Mouse (Mus musculus) forebrain, embryonic 10.5 days (tissue): Measurements from ENCODE around the gene Gpr22. TPM values are rescaled to one million over a fixed set of nuclear protein-coding genes. Genes with fewer than 3 reads are reported as not detected.

Experiments
- DNase-seq: peaks from one replicate; pipeline ENCODE4 v3.0.0-alpha.2; 2017; ENCODE audit warnings: low spot score; ENCODE audit errors: extremely low spot score
- H3K27ac ChIP-seq: fragments of 300-500 bp; sonication (generic); 2 replicates; pipeline ENCODE4 v1.5.1; 2016; ENCODE audit warnings: mild to moderate bottlenecking
- H3K27me3 ChIP-seq: fragments of 300-500 bp; sonication (generic); 2 replicates; pipeline ENCODE4 v1.6.1; 2016; ENCODE audit warnings: mild to moderate bottlenecking; ENCODE audit not compliant: poor library complexity, severe bottlenecking
- H3K36me3 ChIP-seq: fragments of 300-500 bp; sonication (generic); replicated peaks from 2 replicates; pipeline ENCODE4 v1.6.1; 2016; ENCODE audit warnings: mild to moderate bottlenecking, moderate library complexity
- H3K4me1 ChIP-seq: fragments of 300-500 bp; sonication (generic); 2 replicates; pipeline ENCODE4 v1.6.1; 2016
- H3K4me3 ChIP-seq: fragments of 300-500 bp; sonication (generic); 2 replicates; pipeline ENCODE4 v1.5.1; 2016; ENCODE audit warnings: mild to moderate bottlenecking, moderate library complexity
- H3K9me3 ChIP-seq: fragments of 300-500 bp; sonication (generic); 2 replicates; pipeline ENCODE4 v1.6.1; 2016; ENCODE audit warnings: mild to moderate bottlenecking, moderate library complexity
- WGBS: fragments of 180-500 bp; shearing (Covaris S2); methylation state at CpG from one replicate; pipeline ENCODE4 v1.1.7; 2016; 5-methylcytosine and 5-hydroxymethylcytosine counted together
- polyA plus RNA-seq: library from polyadenylated mRNA; unstranded; fragments of >200 nt; fragmentation: Nextera tagmentation; extraction: Ambion mirVana; gene quantifications from 2 replicates; pipeline ENCODE4 v1.2.1, GENCODE M21; 2016

Gpr22 gene
- polyA plus RNA-seq, 1 experiment from 2014 or later, result 0.69 TPM

DNA sequence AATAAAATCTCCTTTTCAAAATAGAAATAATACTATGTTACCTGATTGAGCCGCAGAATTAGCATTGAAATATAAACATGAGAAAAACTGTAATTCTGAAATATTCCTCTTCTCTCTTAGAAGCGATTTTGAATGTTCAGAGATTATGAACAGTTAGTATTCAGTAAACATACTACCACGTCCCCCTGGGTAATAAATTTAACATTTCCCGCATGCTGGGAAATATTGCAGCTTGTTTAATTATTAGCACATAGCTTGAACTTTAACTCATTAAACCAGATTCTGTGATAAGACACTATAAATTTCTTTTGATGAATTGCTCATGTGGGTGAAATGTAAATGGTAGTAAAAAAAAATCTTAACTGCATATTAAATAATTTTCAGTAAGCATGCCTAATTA, 1.0 kb downstream of the Gpr22 start:
- no peaks in the 10 kb centered on the region for H3K36me3 ChIP-seq
- H3K27me3 ChIP-seq, result no peaks in the 10 kb centered on the region
- no peaks in the 10 kb centered on the region for H3K9me3 ChIP-seq
- H3K27ac ChIP-seq, result no peak overlapping the region
- no peak for DNase-seq
- H3K4me3 ChIP-seq, result no peak overlapping the region
- H3K4me1 ChIP-seq, result 0 out of 2 replicates have a peak, but pooled peaks cover 4% of the 10 kb centered on the region
- 89% methylated on average over 4 of the region's 4 CpGs for WGBS

DNA sequence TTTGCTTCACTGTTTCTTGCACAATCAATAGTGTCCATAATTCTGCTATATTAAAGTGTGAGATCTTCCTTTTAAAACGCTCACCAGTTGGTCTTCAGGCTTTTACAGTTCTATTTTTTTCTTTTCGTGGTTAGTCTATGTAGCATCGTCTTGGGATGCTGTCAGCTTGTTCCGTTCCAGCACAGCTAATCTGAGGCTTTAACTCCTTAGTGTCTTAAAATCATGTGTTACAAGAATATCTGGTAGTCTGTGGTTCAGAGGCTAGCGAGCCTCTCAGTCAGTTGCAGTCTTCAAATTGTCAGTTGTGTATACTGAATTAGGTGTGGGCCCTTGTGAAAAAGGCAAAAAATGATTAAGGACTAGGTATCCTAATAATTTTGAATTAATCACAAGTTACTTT, 1.5 kb downstream of the Gpr22 start:
- Histone ChIP-seq H3K4me3 (no peak overlapping the region), H3K27ac (no peak overlapping the region), H3K4me1 (0 out of 2 replicates have a peak, but pooled peaks cover 4% of the 10 kb centered on the region), H3K36me3 (no peaks in the 10 kb centered on the region), H3K9me3 (no peaks in the 10 kb centered on the region), H3K27me3 (no peaks in the 10 kb centered on the region)
- DNase-seq, result no peak
- 79% methylated on average over 5 of the region's 5 CpGs for WGBS

DNA sequence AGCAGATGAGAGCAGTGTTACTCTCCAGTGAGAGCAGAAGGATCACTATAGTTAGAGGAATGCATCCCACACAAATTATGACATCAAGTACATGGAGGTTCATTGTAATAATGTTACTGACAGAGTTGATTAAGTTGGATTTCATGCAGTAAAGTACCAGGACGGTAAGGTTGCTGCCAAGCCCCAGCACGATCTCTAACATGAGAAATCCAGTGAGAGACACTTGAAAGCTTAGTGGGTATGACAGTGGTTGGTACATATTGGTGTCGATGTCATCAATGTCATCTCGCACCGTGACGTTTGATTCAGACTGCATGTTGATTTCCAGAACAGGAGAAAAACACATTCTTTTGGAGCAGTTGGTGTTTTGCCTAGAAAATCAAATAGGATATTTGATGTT, 4.1 kb downstream of the Gpr22 start:
- Histone ChIP-seq H3K27me3 (no peaks in the 10 kb centered on the region), H3K4me1 (0 out of 2 replicates have a peak, but pooled peaks cover 4% of the 10 kb centered on the region), H3K4me3 (no peak overlapping the region), H3K9me3 (no peaks in the 10 kb centered on the region), H3K27ac (no peak overlapping the region), H3K36me3 (no peaks in the 10 kb centered on the region)
- WGBS, result 95% methylated on average over 6 of the region's 6 CpGs
- DNase-seq, result no peak

- Histone ChIP-seq H3K27ac (no peak overlapping the region), H3K36me3 (no peaks in the 10 kb centered on the region), H3K9me3 (no peaks in the 10 kb centered on the region), H3K4me1 (no peaks in the 10 kb centered on the region), H3K27me3 (no peaks in the 10 kb centered on the region), H3K4me3 (no peak overlapping the region)
- DNase-seq, result no peak
- 75% methylated on average over 1 of the region's 1 CpGs for WGBS
Observed at GRCm38 (mm10) chr12:31707531-31707930, 6.2 kb downstream of the Gpr22 start.

GRCm38 (mm10) chr12:31706168-31706567, 7.6 kb downstream of the Gpr22 start:
- no peak overlapping the region for H3K4me3 ChIP-seq

GRCm38 (mm10) chr12:31703904-31704303, 9.8 kb downstream of the Gpr22 start:
- no peak for DNase-seq
- no peaks in the 10 kb centered on the region for H3K27me3 ChIP-seq
- no peaks in the 10 kb centered on the region for H3K36me3 ChIP-seq
- H3K4me1 ChIP-seq, result no peaks in the 10 kb centered on the region
- no peak overlapping the region for H3K4me3 ChIP-seq
- 85% methylated on average over 6 of the region's 6 CpGs for WGBS
- H3K9me3 ChIP-seq, result no peaks in the 10 kb centered on the region
- H3K27ac ChIP-seq, result no peak overlapping the region

More at GRCm38 (mm10) chr12:31706168-31706567, 7.6 kb downstream of the Gpr22 start:
- no peaks in the 10 kb centered on the region for H3K4me1 ChIP-seq
- H3K27ac ChIP-seq, result no peak overlapping the region
- no peaks in the 10 kb centered on the region for H3K9me3 ChIP-seq
- 69% methylated on average over 2 of the region's 2 CpGs for WGBS
- no peaks in the 10 kb centered on the region for H3K36me3 ChIP-seq
- DNase-seq, result no peak
- no peaks in the 10 kb centered on the region for H3K27me3 ChIP-seq

- Histone ChIP-seq H3K27me3 (no peaks in the 10 kb centered on the region), H3K27ac (no peak overlapping the region), H3K4me1 (no peaks in the 10 kb centered on the region), H3K36me3 (peaks cover 17% of the 10 kb centered on the region), H3K9me3 (peaks cover 10% of the 10 kb centered on the region; the same call in 1 of the 2 replicates), H3K4me3 (no peak overlapping the region)
- WGBS, result 91% methylated on average over 5 of the region's 5 CpGs
- DNase-seq, result no peak
Observed at GRCm38 (mm10) chr12:31701411-31701810, 12.3 kb downstream of the Gpr22 start.

- H3K4me3 ChIP-seq, result no peak overlapping the region
- no peaks in the 10 kb centered on the region for H3K27me3 ChIP-seq
- 76% methylated on average over 5 of the region's 5 CpGs for WGBS
- H3K4me1 ChIP-seq, result no peaks in the 10 kb centered on the region
- no peak overlapping the region for H3K27ac ChIP-seq
- H3K9me3 ChIP-seq, result peaks cover 10% of the 10 kb centered on the region; the same call in 1 of the 2 replicates
- DNase-seq, result no peak
- peaks cover 17% of the 10 kb centered on the region for H3K36me3 ChIP-seq
Observed at GRCm38 (mm10) chr12:31700623-31701347, 13.0 kb downstream of the Gpr22 start.

GRCm38 (mm10) chr12:31693278-31693677, 20.5 kb downstream of the Gpr22 start:
- H3K27me3 ChIP-seq, result no peaks in the 10 kb centered on the region
- H3K36me3 ChIP-seq, result peaks cover 16% of the 10 kb centered on the region
- no peaks in the 10 kb centered on the region for H3K4me1 ChIP-seq
- H3K4me3 ChIP-seq, result no peak overlapping the region
- WGBS, result 94% methylated on average over 1 of the region's 1 CpGs
- no peak for DNase-seq
- peaks cover 10% of the 10 kb centered on the region; the same call in 1 of the 2 replicates for H3K9me3 ChIP-seq
- no peak overlapping the region for H3K27ac ChIP-seq

- no peak overlapping the region for H3K27ac ChIP-seq
- no peak for DNase-seq
- H3K4me3 ChIP-seq, result no peak overlapping the region
- no peaks in the 10 kb centered on the region for H3K27me3 ChIP-seq
- 91% methylated on average over 3 of the region's 3 CpGs for WGBS
- H3K9me3 ChIP-seq, result no peaks in the 10 kb centered on the region
- H3K36me3 ChIP-seq, result peaks cover 4% of the 10 kb centered on the region; the same call in 1 of the 2 replicates
- H3K4me1 ChIP-seq, result no peaks in the 10 kb centered on the region
Observed at GRCm38 (mm10) chr12:31686679-31687078, 27.1 kb downstream of the Gpr22 start.

DNA sequence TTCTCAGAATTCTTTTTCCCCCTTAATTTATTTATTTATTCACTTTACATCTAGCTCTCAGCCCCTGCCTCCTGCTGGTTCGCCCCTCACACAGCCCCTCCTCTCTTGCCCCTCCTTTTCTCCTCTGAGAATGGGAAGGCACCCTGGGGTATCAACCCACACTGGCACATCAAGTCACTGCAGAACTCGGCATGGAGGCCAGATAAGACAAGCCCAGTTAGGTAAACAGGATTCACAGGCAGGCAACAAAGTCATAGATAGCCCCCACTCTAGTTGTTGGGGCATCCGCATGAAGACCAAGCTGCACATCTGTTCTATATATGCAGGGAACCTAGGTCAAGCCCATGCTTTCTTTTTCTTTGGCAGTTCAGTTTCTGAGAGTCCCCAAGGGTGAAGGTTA, 46.6 kb downstream of the Gpr22 start:
- Histone ChIP-seq H3K27me3 (no peaks in the 10 kb centered on the region), H3K4me3 (no peak overlapping the region), H3K9me3 (no peaks in the 10 kb centered on the region), H3K36me3 (peaks cover 65% of the 10 kb centered on the region), H3K4me1 (peaks cover 4% of the 10 kb centered on the region; the same call in 1 of the 2 replicates), H3K27ac (no peak overlapping the region)
- 58% methylated on average over 3 of the region's 3 CpGs for WGBS
- DNase-seq, result no peak

DNA sequence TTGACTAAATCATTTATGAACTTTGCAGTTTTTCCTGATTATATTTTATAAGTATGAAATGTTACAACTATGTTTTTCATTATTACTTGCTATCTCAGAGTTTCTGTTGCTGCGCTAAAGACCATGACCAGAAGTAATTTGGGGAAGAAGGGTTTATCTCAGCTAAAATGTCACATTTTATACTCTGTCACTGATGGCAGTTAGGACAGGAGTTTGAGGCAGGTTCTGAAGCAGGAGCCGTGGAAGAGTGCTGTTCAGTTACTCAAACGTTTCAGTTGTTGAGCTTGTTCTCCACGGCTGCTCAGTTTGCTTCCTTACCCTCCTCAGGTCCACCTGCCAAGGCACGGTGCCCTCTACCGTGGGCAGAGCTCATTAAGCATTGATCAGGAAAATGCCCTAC, 47.7 kb downstream of the Gpr22 start:
- no peak for DNase-seq
- 64% methylated on average over 6 of the region's 6 CpGs for WGBS
- H3K27me3 ChIP-seq, result no peaks in the 10 kb centered on the region
- H3K9me3 ChIP-seq, result no peaks in the 10 kb centered on the region
- peaks cover 4% of the 10 kb centered on the region; the same call in 1 of the 2 replicates for H3K4me1 ChIP-seq
- no peak overlapping the region for H3K4me3 ChIP-seq
- H3K27ac ChIP-seq, result no peak overlapping the region
- peaks cover 59% of the 10 kb centered on the region for H3K36me3 ChIP-seq
